In genomic region chr7:114536179-114536578, GRCm38 (mm10) we compare ENCODE assay signal across 26 mouse cellular contexts. TPM values are rescaled to one million over a fixed set of nuclear protein-coding genes. Genes with fewer than 3 reads are reported as not detected.
DNase-seq lines count a peak whose midpoint lies in the region; ATAC-seq and TF ChIP-seq lines count a peak whose summit lies in the region.
"Had no signal": no experiment of that assay in that cellular context is flagged by ENCODE, and none has a peak within 500 bp of the region (broad histone marks: within the 10 kb centered on the region; RNA-seq: fewer than 3 reads in every experiment).

No protein-coding gene starts in this region.

- no peaks in the 10 kb centered on the region for H3K9me3 ChIP-seq in lung, embryonic 16.5 days (ENCODE audit: control insufficient read depth, low read length)
- no peaks in the 10 kb centered on the region for H3K9me3 ChIP-seq in stomach, embryonic 16.5 days (replicated peaks; ENCODE audit: control insufficient read depth, low read length)
- H3K9me3 ChIP-seq: embryonic facial prominence, embryonic 13.5 days; embryonic facial prominence, embryonic 15.5 days; forebrain, embryonic 10.5 days; forebrain, embryonic 12.5 days had no signal

- no peaks in the 10 kb centered on the region for H3K27me3 ChIP-seq in lung, embryonic 16.5 days (ENCODE audit: control insufficient read depth, insufficient read depth, low read depth, low read length)
- H3K27me3 ChIP-seq in stomach, embryonic 16.5 days (ENCODE audit: control insufficient read depth, insufficient read depth, low read length), result no peaks in the 10 kb centered on the region
- H3K27me3 ChIP-seq: embryonic facial prominence, embryonic 13.5 days; embryonic facial prominence, embryonic 15.5 days; forebrain, embryonic 12.5 days had no signal

- WGBS in lung, embryonic 16.5 days, result 84% methylated on average over 1 of the region's 1 CpGs
- WGBS in lung, adult 2 months, result 69% methylated on average over 1 of the region's 1 CpGs
- 78% methylated on average over 1 of the region's 1 CpGs for WGBS in stomach, embryonic 16.5 days

- 0 out of 2 replicates have a peak overlapping the region, but pooled peaks have one; percentile 20 for H3K27ac ChIP-seq in lung, embryonic 16.5 days (ENCODE audit: low read length)
- 0 out of 2 replicates have a peak overlapping the region, but pooled peaks have one; percentile 22 for H3K27ac ChIP-seq in stomach, embryonic 16.5 days (ENCODE audit: low read length)
- H3K27ac ChIP-seq: embryonic facial prominence, embryonic 13.5 days; embryonic facial prominence, embryonic 15.5 days; forebrain, embryonic 10.5 days; forebrain, embryonic 12.5 days had no signal

- H3K4me1 ChIP-seq in lung, embryonic 16.5 days (replicated peaks; ENCODE audit: control insufficient read depth, insufficient read depth, low read length), result no peaks in the 10 kb centered on the region; the same call in 1 of the 2 replicates
- no peaks in the 10 kb centered on the region for H3K4me1 ChIP-seq in lung, adult 2 months (ENCODE audit: control insufficient read depth, insufficient read depth, low read length)
- no peaks in the 10 kb centered on the region for H3K4me1 ChIP-seq in stomach, embryonic 16.5 days (ENCODE audit: control insufficient read depth, insufficient read depth, low read length)
- H3K4me1 ChIP-seq: embryonic facial prominence, embryonic 13.5 days; embryonic facial prominence, embryonic 15.5 days; forebrain, embryonic 10.5 days; forebrain, embryonic 12.5 days had no signal

- ATAC-seq in lung, embryonic 16.5 days (ENCODE audit: low read depth), result 0 out of 2 replicates have a peak, but pooled peaks have one; percentile 41
- ATAC-seq in stomach, embryonic 16.5 days (ENCODE audit: insufficient read depth, low FRiP score), result no peak
- ATAC-seq: forebrain, embryonic 14.5 days; forebrain, embryonic 16.5 days had no signal

- H3K4me2 ChIP-seq in lung, embryonic 16.5 days (ENCODE audit: low read depth, low read length), result no peak overlapping the region
- H3K4me2 ChIP-seq in stomach, embryonic 16.5 days (ENCODE audit: low read depth, low read length), result no peak overlapping the region
- H3K4me2 ChIP-seq: embryonic facial prominence, embryonic 13.5 days; embryonic facial prominence, embryonic 15.5 days; forebrain, embryonic 12.5 days had no signal

- no peak for TF ChIP-seq CTCF in lung, adult 2 months (IDR thresholded peaks at IDR 0.05; ENCODE audit: insufficient read depth, low read length)

- H3K9ac ChIP-seq in lung, embryonic 16.5 days (ENCODE audit: low read length), result no peak overlapping the region
- H3K9ac ChIP-seq in stomach, embryonic 16.5 days (ENCODE audit: low read length), result no peak overlapping the region
- H3K9ac ChIP-seq: embryonic facial prominence, embryonic 13.5 days; embryonic facial prominence, embryonic 15.5 days; forebrain, embryonic 12.5 days had no signal

- no peak for DNase-seq in lung, adult 2 months
- peak; percentile 1 for DNase-seq in lung, postnatal 14 days
- DNase-seq in lung, postnatal 25 days (ENCODE audit: low spot score), result peak; percentile 39
- no peak for DNase-seq in testis, postnatal 10 days (ENCODE audit: low spot score)
- no peak for DNase-seq in c-Kit-positive CD71-positive TER-119-positive erythroid progenitor cells, embryonic 14.5 days (ENCODE audit: low spot score)
- DNase-seq in right cerebral cortex, adult 18-20 months, result no peak
- DNase-seq: adrenal gland, adult 2 months; adrenal gland, postnatal 10 days; adrenal gland, postnatal 25 days; cerebellum, adult 11 months; cerebellum, adult 18-20 months; cerebellum, adult 8-10 months; cerebellum, adult 9-11 months; cerebellum, postnatal 14 days; cerebellum, postnatal 36 days; embryo, embryonic 11 days had no signal

- no peak for TF ChIP-seq POLR2A in lung, adult 2 months (IDR thresholded peaks at IDR 0.05; ENCODE audit: borderline replicate concordance, extremely low read depth, low read depth, low read length)

- H3K36me3 ChIP-seq in lung, embryonic 16.5 days (ENCODE audit: control insufficient read depth, insufficient read depth, low read length), result 0 out of 2 replicates have a peak, but pooled peaks cover 3% of the 10 kb centered on the region
- H3K36me3 ChIP-seq in stomach, embryonic 16.5 days (ENCODE audit: control insufficient read depth, insufficient read depth, low read length), result no peaks in the 10 kb centered on the region

- H3K4me3 ChIP-seq in lung, embryonic 16.5 days (ENCODE audit: low read length), result no peak overlapping the region
- H3K4me3 ChIP-seq in lung, adult 2 months (replicated peaks; ENCODE audit: extremely low read depth, low read depth, low read length), result no peak overlapping the region
- H3K4me3 ChIP-seq in stomach, embryonic 16.5 days (replicated peaks; ENCODE audit: low read length), result no peak overlapping the region
- H3K4me3 ChIP-seq: embryonic facial prominence, embryonic 13.5 days; embryonic facial prominence, embryonic 15.5 days; erythroblast, embryonic 14.5 days; forebrain, embryonic 10.5 days; forebrain, embryonic 12.5 days had no signal

RNA-seq across cellular contexts. Expression of gene Cyp2r1, which starts 26.6 kb away (rescaled TPM):
- polyA plus RNA-seq in lung, embryonic 16.5 days (2015; fragmentation: Nextera tagmentation; extraction: Ambion mirVana), result 1.9 and 2.1 TPM in 2 replicates
- 0.67 and 0.70 TPM in 2 replicates for polyA plus RNA-seq in lung, adult 2 months (2012; rRNA removed)
- polyA plus RNA-seq in stomach, embryonic 16.5 days (2015; fragmentation: Nextera tagmentation; extraction: Ambion mirVana), result 2.5 and 2.6 TPM in 2 replicates
- polyA plus RNA-seq: C2C12; erythroblast, embryonic 14.5 days had no signal

Comparison
In these comparisons a context has a peak if more than half of its experiments do, and no peak if none do; other contexts are left out.
1. DNase-seq: peak in lung, postnatal 14 days (single experiment) and lung, postnatal 25 days (single experiment); none in lung, adult 2 months (single experiment), testis, postnatal 10 days (single experiment), c-Kit-positive CD71-positive TER-119-positive erythroid progenitor cells, embryonic 14.5 days (single experiment) and right cerebral cortex, adult 18-20 months (single experiment).